Mouse (Mus musculus) kidney, adult 2 months (tissue): ENCODE data around the gene Nkapl.
"Not testable (repeated sequence)": the region's sequence is repeated elsewhere in the genome, so short reads cannot be mapped to it uniquely, and the experiment has no call there.

Source experiments
- CTCF ChIP-seq: fragments of 200-500 bp; conservative IDR thresholded peaks from 2 replicates; pipeline ENCODE4 v1.5.1; 2011; ENCODE audit warnings: low read depth, mild to moderate bottlenecking, control low read depth, low read length, moderate library complexity, mixed read lengths; ENCODE audit not compliant: insufficient read depth, insufficient read length
- POLR2A ChIP-seq: fragments of 200-500 bp; IDR thresholded peaks from one replicate; pipeline ENCODE4 v1.6.1; 2011; ENCODE audit warnings: low read depth, low read length, control low read depth

GRCm38 (mm10) chr13:21501182-21501581, 32.9 kb upstream of the Nkapl start, which contains the start of gene Gm11273:
- TF ChIP-seq POLR2A, CTCF: not testable (repeated sequence)
